Mouse (Mus musculus) heart, adult 2 months (tissue): ENCODE measurements around the gene Ppp2r5a.

Experiments used
- CTCF ChIP-seq: fragments of 200-600 bp; IDR thresholded peaks from 2 replicates; pipeline ENCODE4 v1.8.1; 2022; ENCODE audit warnings: antibody characterized with exemption, mild to moderate bottlenecking, moderate library complexity
- POLR2A ChIP-seq: fragments of 200-500 bp; IDR thresholded peaks from 2 replicates; pipeline ENCODE4 v1.6.1; 2011; ENCODE audit warnings: mild to moderate bottlenecking, low read depth, low read length, control low read depth; ENCODE audit not compliant: insufficient read depth

GRCm38 (mm10) chr1:191334500-191334899 lies 68.6 kb downstream of the Ppp2r5a start:
- TF ChIP-seq CTCF (no peak), POLR2A (no peak)
